In the genomic region with DNA sequence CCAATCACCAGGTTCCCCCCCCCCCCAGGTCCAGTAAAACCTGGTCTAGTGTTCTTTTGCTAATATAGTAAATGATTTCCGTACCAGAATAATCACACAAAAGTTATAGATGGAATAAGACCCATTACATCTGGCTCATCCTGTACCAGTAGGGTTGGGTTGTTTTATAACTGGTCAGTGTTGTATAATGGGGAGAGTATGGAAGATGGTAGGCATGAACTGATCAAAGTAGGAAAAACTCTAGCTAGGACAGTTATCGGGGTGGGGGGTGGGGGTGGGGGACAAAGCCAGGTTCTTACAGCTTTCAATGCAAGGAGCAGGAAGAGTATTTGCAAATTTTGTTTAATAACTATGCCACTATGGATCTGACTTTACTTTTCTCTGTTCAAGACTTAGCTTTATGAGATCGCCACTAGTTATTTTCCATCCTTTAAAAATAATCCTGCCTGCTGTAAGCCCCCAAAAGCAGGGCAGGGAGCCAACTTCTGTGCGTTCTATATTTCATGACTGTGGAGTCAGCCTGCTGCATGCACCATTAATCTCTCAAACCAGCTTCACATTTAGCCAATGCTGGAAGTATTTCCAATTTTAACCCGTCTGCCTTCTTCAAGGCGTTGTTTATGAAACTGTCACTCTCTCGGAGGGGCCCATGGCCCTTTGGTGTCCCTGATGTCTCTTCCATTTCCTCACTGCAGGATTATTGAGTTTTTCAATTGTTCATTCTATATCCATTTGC, we compare ENCODE assay signal across 16 mouse cellular contexts. TPM values are rescaled to one million over a fixed set of nuclear protein-coding genes. Genes with fewer than 3 reads are reported as not detected.
DNase-seq lines count a peak whose midpoint lies in the region; ATAC-seq and TF ChIP-seq lines count a peak whose summit lies in the region.
"Had no signal": no experiment of that assay in that cellular context is flagged by ENCODE, and none has a peak within 500 bp of the region (broad histone marks: within the 10 kb centered on the region; RNA-seq: fewer than 3 reads in every experiment).

No protein-coding gene starts in this region.

- H3K4me1 ChIP-seq in forebrain, postnatal 0 days (ENCODE audit: insufficient read depth), result peaks cover 7% of the 10 kb centered on the region; the same call in 1 of the 2 replicates
- peaks cover 19% of the 10 kb centered on the region for H3K4me1 ChIP-seq in forebrain, embryonic 10.5 days
- peaks cover 10% of the 10 kb centered on the region for H3K4me1 ChIP-seq in limb, embryonic 13.5 days
- H3K4me1 ChIP-seq in limb, embryonic 10.5 days, result no peaks in the 10 kb centered on the region
- H3K4me1 ChIP-seq in bone marrow macrophage, adult 2 months (ENCODE audit: control insufficient read depth, insufficient read depth, low read length), result peaks cover 7% of the 10 kb centered on the region
- H3K4me1 ChIP-seq: heart, embryonic 12.5 days had no signal

- TF ChIP-seq CTCF in forebrain, postnatal 0 days (IDR thresholded peaks at IDR 0.05; ENCODE audit: low read depth), result no peak
- no peak for TF ChIP-seq CTCF in bone marrow macrophage, adult 2 months (IDR thresholded peaks at IDR 0.05; ENCODE audit: low read depth, low read length)

- H3K79me2 ChIP-seq in myocyte (ENCODE audit: control insufficient read depth, insufficient read depth), result no peaks in the 10 kb centered on the region

- no peak overlapping the region for H3K27ac ChIP-seq in forebrain, postnatal 0 days (ENCODE audit: low read depth, low read length)
- no peak overlapping the region for H3K27ac ChIP-seq in forebrain, embryonic 10.5 days
- H3K27ac ChIP-seq in limb, embryonic 13.5 days, result no peak overlapping the region
- H3K27ac ChIP-seq in limb, embryonic 10.5 days, result no peak overlapping the region
- peak overlapping the region; percentile 83 for H3K27ac ChIP-seq in bone marrow macrophage, adult 2 months (ENCODE audit: insufficient read depth, low read depth, low read length)
- H3K27ac ChIP-seq: embryonic facial prominence, embryonic 13.5 days had no signal

- H3K4me2 ChIP-seq in forebrain, postnatal 0 days (ENCODE audit: low read depth), result no peak overlapping the region
- 0 out of 2 replicates have a peak overlapping the region, but pooled peaks have one; percentile 5 for H3K4me2 ChIP-seq in limb, embryonic 13.5 days (replicated peaks)
- H3K4me2 ChIP-seq in myocyte (ENCODE audit: low read depth), result peak overlapping the region; percentile 70
- H3K4me2 ChIP-seq: embryonic facial prominence, embryonic 13.5 days; heart, embryonic 12.5 days had no signal

- no peak overlapping the region for H3K9ac ChIP-seq in forebrain, postnatal 0 days
- no peak overlapping the region for H3K9ac ChIP-seq in limb, embryonic 13.5 days
- H3K9ac ChIP-seq: embryonic facial prominence, embryonic 13.5 days; heart, embryonic 12.5 days had no signal

- no peak for ATAC-seq in forebrain, postnatal 0 days
- ATAC-seq in limb, embryonic 13.5 days (ENCODE audit: low FRiP score, low read depth), result peak; percentile 61; the same call in 1 of the 2 replicates
- ATAC-seq in frontal cortex, adult (ENCODE audit: low TSS enrichment), result no peak

- TF ChIP-seq POLR2A in bone marrow macrophage, adult 2 months (IDR thresholded peaks at IDR 0.05; ENCODE audit: borderline replicate concordance, low read depth, low read length), result no peak
- no peak for TF ChIP-seq POLR2A in myocyte (IDR thresholded peaks at IDR 0.05; ENCODE audit: insufficient read length, low read depth)

- no peaks in the 10 kb centered on the region for H3K9me3 ChIP-seq in forebrain, postnatal 0 days (ENCODE audit: low read length)
- H3K9me3 ChIP-seq in forebrain, embryonic 10.5 days, result no peaks in the 10 kb centered on the region
- no peaks in the 10 kb centered on the region for H3K9me3 ChIP-seq in limb, embryonic 13.5 days
- H3K9me3 ChIP-seq in limb, embryonic 10.5 days (replicated peaks), result no peaks in the 10 kb centered on the region
- H3K9me3 ChIP-seq: embryonic facial prominence, embryonic 13.5 days; heart, embryonic 12.5 days had no signal

- no peaks in the 10 kb centered on the region for H3K27me3 ChIP-seq in forebrain, postnatal 0 days (ENCODE audit: insufficient read depth, low read length)
- H3K27me3 ChIP-seq in forebrain, embryonic 10.5 days (ENCODE audit: poor library complexity, severe bottlenecking), result no peaks in the 10 kb centered on the region
- H3K27me3 ChIP-seq in limb, embryonic 13.5 days, result no peaks in the 10 kb centered on the region
- H3K27me3 ChIP-seq in limb, embryonic 10.5 days (ENCODE audit: low read depth, poor library complexity, severe bottlenecking), result no peaks in the 10 kb centered on the region
- H3K27me3 ChIP-seq in myocyte (ENCODE audit: control insufficient read depth, insufficient read depth, insufficient read length), result peaks cover 5% of the 10 kb centered on the region
- H3K27me3 ChIP-seq: embryonic facial prominence, embryonic 13.5 days; heart, embryonic 12.5 days had no signal

- H3ac ChIP-seq in myocyte (ENCODE audit: control insufficient read depth, insufficient read length), result no peak overlapping the region

- H3K36me3 ChIP-seq in forebrain, postnatal 0 days (ENCODE audit: insufficient read depth), result no peaks in the 10 kb centered on the region
- H3K36me3 ChIP-seq in forebrain, embryonic 10.5 days (replicated peaks), result no peaks in the 10 kb centered on the region
- no peaks in the 10 kb centered on the region for H3K36me3 ChIP-seq in limb, embryonic 13.5 days
- no peaks in the 10 kb centered on the region for H3K36me3 ChIP-seq in limb, embryonic 10.5 days
- no peaks in the 10 kb centered on the region for H3K36me3 ChIP-seq in myocyte (ENCODE audit: control insufficient read depth, insufficient read depth)
- H3K36me3 ChIP-seq: embryonic facial prominence, embryonic 13.5 days; heart, embryonic 12.5 days had no signal

- peak; percentile 30 for DNase-seq in forebrain, postnatal 0 days
- no peak for DNase-seq in forebrain, embryonic 10.5 days (ENCODE audit: extremely low spot score, low spot score)
- DNase-seq in limb, embryonic 10.5 days (ENCODE audit: low spot score), result no peak
- DNase-seq in urinary bladder, postnatal 4 days (ENCODE audit: low spot score in 2 of 2), result no peak
- DNase-seq: adrenal gland, postnatal 10 days; cerebellum, adult 2 months had no signal

- no peak overlapping the region for H3K4me3 ChIP-seq in forebrain, postnatal 0 days (ENCODE audit: low read depth, low read length)
- H3K4me3 ChIP-seq in forebrain, embryonic 10.5 days, result no peak overlapping the region
- no peak overlapping the region for H3K4me3 ChIP-seq in limb, embryonic 13.5 days
- no peak overlapping the region for H3K4me3 ChIP-seq in limb, embryonic 10.5 days
- peak overlapping the region; percentile 46 for H3K4me3 ChIP-seq in bone marrow macrophage, adult 2 months (ENCODE audit: insufficient read depth, low read length)
- H3K4me3 ChIP-seq in myocyte, result no peak overlapping the region
- H3K4me3 ChIP-seq: embryonic facial prominence, embryonic 13.5 days; heart, embryonic 12.5 days had no signal

- WGBS in forebrain, postnatal 0 days, result 65% methylated on average over 7 of the region's 7 CpGs
- 95% methylated on average over 7 of the region's 7 CpGs for WGBS in forebrain, embryonic 10.5 days
- 50% methylated on average over 7 of the region's 7 CpGs for WGBS in limb, embryonic 13.5 days
- 84% methylated on average over 7 of the region's 7 CpGs for WGBS in limb, embryonic 10.5 days

TF ChIP-seq in myocyte, 11 proteins besides CTCF, POLR2A, EP300 and RAD21:
- TF ChIP-seq MYOG (IDR thresholded peaks at IDR 0.05; ENCODE audit: control insufficient read depth in 1 of 3, insufficient read depth in 1 of 3, insufficient read length in 2 of 3, low read depth in 2 of 3) (no peak), MYOD1 (IDR thresholded peaks at IDR 0.05; ENCODE audit: control insufficient read depth in 1 of 3, insufficient read length in 2 of 3, low read depth in 2 of 3) (no peak), USF1 (IDR thresholded peaks at IDR 0.05; ENCODE audit: low read depth) (no peak), SRF (IDR thresholded peaks at IDR 0.05; ENCODE audit: control insufficient read depth, insufficient read length, low read depth) (no peak), TCF3 (IDR thresholded peaks at IDR 0.05; ENCODE audit: insufficient read length, low read depth) (no peak), POLR2AphosphoS2 (IDR thresholded peaks at IDR 0.05; ENCODE audit: insufficient read length, low read depth) (no peak), TCF12 (IDR thresholded peaks at IDR 0.05; ENCODE audit: insufficient read depth, poor library complexity, severe bottlenecking) (no peak), CEBPB (IDR thresholded peaks at IDR 0.05; ENCODE audit: insufficient read depth, poor library complexity, severe bottlenecking) (no peak), E2F4 (IDR thresholded peaks at IDR 0.05; ENCODE audit: insufficient read depth) (no peak), MAX (IDR thresholded peaks at IDR 0.05; ENCODE audit: low read depth) (no peak), REST (IDR thresholded peaks at IDR 0.05; ENCODE audit: insufficient read depth, insufficient read length) (no peak)

RNA-seq across cellular contexts. Expression of a gene that starts 28.3 kb away (rescaled TPM):
- total RNA-seq in forebrain, postnatal 0 days (2014; rRNA removed), result 38.6 and 47.7 TPM in 2 replicates
- polyA plus RNA-seq in forebrain, postnatal 0 days (2015; fragmentation: Nextera tagmentation; extraction: Ambion mirVana), result 59.2 and 83.1 TPM in 2 replicates
- polyA plus RNA-seq in forebrain, embryonic 10.5 days (2016; fragmentation: Nextera tagmentation; extraction: Ambion mirVana), result 102 and 106 TPM in 2 replicates
- 97.3 and 103 TPM in 2 replicates for polyA plus RNA-seq in limb, embryonic 13.5 days (2015; fragmentation: Nextera tagmentation; extraction: Ambion mirVana)
- polyA plus RNA-seq in limb, embryonic 10.5 days (2016; fragmentation: Nextera tagmentation; extraction: Ambion mirVana), result 102 and 106 TPM in 2 replicates
- polyA plus RNA-seq in bone marrow macrophage, adult 2 months (2012; ENCODE audit: insufficient read depth, insufficient read length, missing spikeins), result 124 and 140 TPM in 2 replicates
- 21.0 TPM for polyA plus RNA-seq in myocyte (2012; fragmentation: generic; extraction: Trizol)

RNA-seq across cellular contexts. Expression of a gene that starts 43.8 kb away (rescaled TPM):
- not detected in 2 replicates for total RNA-seq in forebrain, postnatal 0 days (2014; rRNA removed)
- 0.15 TPM in 1 of 2 replicates, not detected in the other for polyA plus RNA-seq in forebrain, postnatal 0 days (2015; fragmentation: Nextera tagmentation; extraction: Ambion mirVana)
- polyA plus RNA-seq in forebrain, embryonic 10.5 days (2016; fragmentation: Nextera tagmentation; extraction: Ambion mirVana), result 0.15 and 0.27 TPM in 2 replicates
- 15.4 and 15.7 TPM in 2 replicates for polyA plus RNA-seq in limb, embryonic 13.5 days (2015; fragmentation: Nextera tagmentation; extraction: Ambion mirVana)
- 0.79 and 1.8 TPM in 2 replicates for polyA plus RNA-seq in limb, embryonic 10.5 days (2016; fragmentation: Nextera tagmentation; extraction: Ambion mirVana)
- polyA plus RNA-seq in bone marrow macrophage, adult 2 months (2012; ENCODE audit: insufficient read depth, insufficient read length, missing spikeins), result not detected in 2 replicates
- not detected for polyA plus RNA-seq in myocyte (2012; fragmentation: generic; extraction: Trizol)
- total RNA-seq: adrenal gland, postnatal 10 days; megakaryocyte-erythroid progenitor cell, adult 5-6 weeks; neutrophil, adult 5-6 weeks had no signal
- polyA plus RNA-seq: cerebellum, adult 2 months; spleen, adult 2 months; urinary bladder, adult 2 months had no signal
